Mouse (Mus musculus) liver, embryonic 11.5 days (tissue): Measurements from ENCODE around the gene Wdr49. TPM values are rescaled to one million over a fixed set of nuclear protein-coding genes. Genes with fewer than 3 reads are reported as not detected.

ENCODE experiments used
- ATAC-seq: fragments of 200-750 bp; cut with Nextera tagmentation; replicated peaks from 2 replicates; pipeline ENCODE4 v1.8.0; 2017; ENCODE audit warnings: moderate number of reproducible peaks, mild to moderate bottlenecking, moderate TSS enrichment, moderate library complexity; ENCODE audit not compliant: low FRiP score
- DNase-seq: peaks from one replicate; pipeline ENCODE4 v3.0.0-alpha.2; 2017; ENCODE audit warnings: low spot score
- H3K27ac ChIP-seq: fragments of 300-500 bp; sonication (generic); 2 replicates; pipeline ENCODE4 v1.5.1; 2014; ENCODE audit warnings: mild to moderate bottlenecking, low read depth, low read length, control low read depth
- H3K27me3 ChIP-seq: fragments of 300-500 bp; sonication (generic); replicated peaks from 2 replicates; pipeline ENCODE4 v1.6.1; 2014; ENCODE audit warnings: low read length, mixed read lengths; ENCODE audit not compliant: control insufficient read depth, insufficient read depth
- H3K36me3 ChIP-seq: fragments of 300-500 bp; sonication (generic); 2 replicates; pipeline ENCODE4 v1.6.1; 2014; ENCODE audit warnings: mild to moderate bottlenecking, low read length, moderate library complexity, mixed read lengths; ENCODE audit not compliant: control insufficient read depth, insufficient read depth
- H3K4me1 ChIP-seq: fragments of 300-500 bp; sonication (generic); replicated peaks from 2 replicates; pipeline ENCODE4 v1.6.1; 2014; ENCODE audit warnings: low read length, mixed read lengths; ENCODE audit not compliant: control insufficient read depth, insufficient read depth
- H3K4me2 ChIP-seq: fragments of 300-500 bp; sonication (generic); 2 replicates; pipeline ENCODE4 v1.6.1; 2014; ENCODE audit warnings: mild to moderate bottlenecking, control low read depth, moderate library complexity
- H3K4me3 ChIP-seq: fragments of 300-500 bp; sonication (generic); 2 replicates; pipeline ENCODE4 v1.5.1; 2014; ENCODE audit warnings: low read depth, low read length, control low read depth
- H3K9ac ChIP-seq: fragments of 300-500 bp; sonication (generic); 2 replicates; pipeline ENCODE4 v1.6.1; 2014; ENCODE audit warnings: low read depth, low read length, control low read depth
- H3K9me3 ChIP-seq: fragments of 300-500 bp; sonication (generic); 2 replicates; pipeline ENCODE4 v1.6.1; 2016; ENCODE audit warnings: low read length, inconsistent platforms, mixed read lengths; ENCODE audit not compliant: control insufficient read depth
- WGBS: fragments of 180-500 bp; shearing (Covaris S2); extraction: QIAGEN DNeasy Blood & Tissue Kit; methylation state at CpG from one replicate; pipeline ENCODE4 v1.1.7; 2014; 5-methylcytosine and 5-hydroxymethylcytosine counted together
- polyA plus RNA-seq: library from polyadenylated mRNA; unstranded; fragments of >200 nt; fragmentation: Nextera tagmentation; extraction: Ambion mirVana; gene quantifications from 2 replicates; pipeline ENCODE4 v1.2.1, GENCODE M21; 2014

Wdr49 gene
- polyA plus RNA-seq: not detected in 2 replicates

DNA sequence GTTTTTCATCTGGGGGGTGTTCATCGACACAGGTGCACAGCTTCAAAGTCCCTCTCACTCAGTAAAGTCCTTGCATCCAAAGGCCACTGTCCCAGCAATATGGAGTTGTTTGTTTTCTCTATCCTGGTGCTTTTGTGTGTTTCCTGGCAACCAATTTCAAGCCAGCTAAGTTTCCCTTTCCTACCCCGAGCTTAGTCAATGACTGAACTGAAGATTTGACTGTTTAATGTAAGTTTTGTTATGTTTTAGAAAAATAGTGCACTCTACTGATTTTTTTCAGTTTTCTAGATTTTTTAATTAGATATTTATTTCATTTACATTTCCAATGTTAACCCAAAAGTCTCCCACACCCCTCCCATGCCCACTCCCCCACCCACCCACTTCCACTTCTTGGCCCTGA is at the start of gene Wdr49:
Gene Wdr49 (minus strand): TSS at position 101 of the 400 bp plus-strand sequence.
- Histone ChIP-seq H3K36me3 (no peaks in the 10 kb centered on the region), H3K4me2 (no peak within 1 kb of the TSS), H3K9ac (no peak within 1 kb of the TSS), H3K9me3 (no peaks in the 10 kb centered on the region), H3K4me1 (no peaks in the 10 kb centered on the region), H3K4me3 (no peak within 1 kb of the TSS), H3K27me3 (no peaks in the 10 kb centered on the region), H3K27ac (no peak within 1 kb of the TSS)
- 68% methylated on average over 2 of the region's 2 CpGs for WGBS
- ATAC-seq (no peak), DNase-seq (no peak)

DNA sequence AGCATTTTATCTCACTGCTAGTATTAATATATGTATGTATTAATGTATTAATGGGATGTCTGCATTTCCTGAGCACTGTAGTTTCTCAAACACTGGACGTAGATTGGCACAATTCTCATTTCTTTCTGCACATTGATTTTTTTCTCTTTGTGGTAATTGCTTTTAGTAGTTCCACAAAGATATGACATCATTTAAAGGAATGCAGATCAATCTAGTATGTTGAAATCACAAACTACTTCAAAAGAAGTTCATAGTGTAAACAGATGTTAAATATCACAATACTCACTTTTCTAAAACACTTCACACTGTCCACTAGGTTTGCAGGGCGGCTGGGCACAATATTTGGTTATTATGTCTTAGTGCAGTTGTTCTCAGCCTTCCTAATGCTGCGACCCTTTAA is 49.1 kb upstream of the Wdr49 start:
- DNase-seq: no peak
- no peak for ATAC-seq
- no peak overlapping the region for H3K4me2 ChIP-seq
- peaks cover 7% of the 10 kb centered on the region; the same call in 1 of the 2 replicates for H3K4me1 ChIP-seq
- no peaks in the 10 kb centered on the region for H3K27me3 ChIP-seq
- no peak overlapping the region for H3K9ac ChIP-seq
- no peaks in the 10 kb centered on the region for H3K9me3 ChIP-seq
- peaks cover 8% of the 10 kb centered on the region; the same call in 1 of the 2 replicates for H3K36me3 ChIP-seq
- H3K27ac ChIP-seq: no peak overlapping the region
- H3K4me3 ChIP-seq: no peak overlapping the region
- WGBS: 86% methylated on average over 3 of the region's 3 CpGs

DNA sequence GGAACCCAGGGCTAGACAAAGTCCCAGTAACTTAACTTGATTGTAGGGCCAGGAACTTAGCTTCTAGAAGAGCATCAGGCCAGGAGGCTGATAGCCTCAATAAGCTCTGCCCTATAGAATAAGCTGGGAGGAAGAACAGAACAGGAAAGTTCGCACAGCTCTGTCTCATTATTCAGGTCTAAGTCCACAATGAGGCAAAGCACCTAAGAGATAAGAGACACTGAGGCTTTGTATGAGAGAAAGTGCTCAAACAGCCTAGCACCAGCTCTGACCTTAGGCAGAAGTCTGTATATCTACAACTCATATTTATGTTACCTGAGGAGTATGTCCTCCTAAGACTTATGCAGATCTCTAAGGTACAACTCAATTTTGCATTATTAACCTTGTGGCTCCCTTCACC is 40.6 kb upstream of the Wdr49 start:
- WGBS: 96% methylated on average over 1 of the region's 1 CpGs
- H3K27ac ChIP-seq: no peak overlapping the region
- no peak overlapping the region for H3K4me3 ChIP-seq
- H3K9me3 ChIP-seq: no peaks in the 10 kb centered on the region
- H3K4me2 ChIP-seq: no peak overlapping the region
- H3K4me1 ChIP-seq: no peaks in the 10 kb centered on the region
- H3K36me3 ChIP-seq: peaks cover 14% of the 10 kb centered on the region; the same call in 1 of the 2 replicates
- ATAC-seq (no peak), DNase-seq (no peak)
- no peaks in the 10 kb centered on the region for H3K27me3 ChIP-seq
- H3K9ac ChIP-seq: no peak overlapping the region

DNA sequence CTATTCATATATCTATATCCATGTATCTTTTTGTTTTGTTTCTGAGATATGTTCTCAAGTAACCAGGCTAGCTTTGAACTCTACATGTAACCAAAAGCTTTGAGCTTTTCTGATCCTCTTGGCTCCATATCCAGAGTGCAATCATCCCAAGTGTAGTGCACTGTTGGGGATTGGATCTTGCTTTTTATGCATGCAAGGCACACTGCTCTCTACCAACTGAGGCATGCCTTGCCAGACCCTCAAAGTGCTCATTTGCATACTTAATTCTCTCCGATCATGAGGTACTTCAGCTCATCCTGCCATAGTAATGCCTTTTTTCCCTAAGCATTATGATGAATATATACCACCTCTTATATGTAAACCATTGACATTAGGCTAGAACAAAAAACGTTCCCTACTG is 39.4 kb upstream of the Wdr49 start:
- WGBS: 82% methylated on average over 2 of the region's 2 CpGs
- H3K4me2 ChIP-seq: no peak overlapping the region

DNA sequence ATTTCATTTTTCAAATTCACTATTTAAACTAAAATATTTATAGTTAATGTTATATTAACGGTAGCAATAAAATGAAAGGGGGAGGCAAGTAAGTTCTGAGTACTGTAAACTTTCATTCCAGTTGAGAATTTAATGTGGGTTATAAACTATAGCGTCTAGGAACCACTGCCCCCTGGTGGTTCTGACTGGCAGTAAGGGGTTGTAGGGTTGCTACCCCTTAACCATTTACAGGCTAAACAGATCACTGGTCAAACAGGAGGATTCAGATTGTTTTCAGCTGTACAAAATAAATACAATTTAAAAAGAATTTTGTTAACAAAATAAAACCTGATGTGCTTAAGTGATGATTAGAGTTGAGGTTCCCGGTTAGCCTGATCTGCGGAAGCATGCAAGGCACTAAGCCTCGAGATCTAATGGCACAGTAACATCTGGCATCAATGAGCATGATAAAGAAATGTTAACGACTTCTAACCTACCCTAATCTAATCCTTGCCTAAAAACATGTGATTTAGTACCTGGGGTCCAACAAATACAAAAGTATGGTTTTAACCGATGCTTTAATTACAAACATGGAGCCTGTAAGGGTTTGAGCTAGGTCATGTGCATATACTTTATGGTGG is 35.8 kb upstream of the Wdr49 start:
- no peaks in the 10 kb centered on the region for H3K27me3 ChIP-seq
- 80% methylated on average over 7 of the region's 7 CpGs for WGBS
- peaks cover 10% of the 10 kb centered on the region; the same call in 1 of the 2 replicates for H3K36me3 ChIP-seq
- H3K9ac ChIP-seq: no peak overlapping the region
- H3K4me3 ChIP-seq: no peak overlapping the region
- ATAC-seq (peak; percentile 74), DNase-seq (no peak)
- H3K9me3 ChIP-seq: no peaks in the 10 kb centered on the region
- no peak overlapping the region for H3K27ac ChIP-seq
- H3K4me2 ChIP-seq: no peak overlapping the region
- H3K4me1 ChIP-seq: no peaks in the 10 kb centered on the region

More for the DNA sequence above, 39.4 kb upstream of the Wdr49 start:
- H3K9me3 ChIP-seq: no peaks in the 10 kb centered on the region
- no peak overlapping the region for H3K4me3 ChIP-seq
- ATAC-seq: no peak
- H3K36me3 ChIP-seq: peaks cover 6% of the 10 kb centered on the region; the same call in 1 of the 2 replicates
- H3K27ac ChIP-seq: no peak overlapping the region
- H3K4me1 ChIP-seq: no peaks in the 10 kb centered on the region
- H3K9ac ChIP-seq: no peak overlapping the region
- H3K27me3 ChIP-seq: no peaks in the 10 kb centered on the region
- no peak for DNase-seq

DNA sequence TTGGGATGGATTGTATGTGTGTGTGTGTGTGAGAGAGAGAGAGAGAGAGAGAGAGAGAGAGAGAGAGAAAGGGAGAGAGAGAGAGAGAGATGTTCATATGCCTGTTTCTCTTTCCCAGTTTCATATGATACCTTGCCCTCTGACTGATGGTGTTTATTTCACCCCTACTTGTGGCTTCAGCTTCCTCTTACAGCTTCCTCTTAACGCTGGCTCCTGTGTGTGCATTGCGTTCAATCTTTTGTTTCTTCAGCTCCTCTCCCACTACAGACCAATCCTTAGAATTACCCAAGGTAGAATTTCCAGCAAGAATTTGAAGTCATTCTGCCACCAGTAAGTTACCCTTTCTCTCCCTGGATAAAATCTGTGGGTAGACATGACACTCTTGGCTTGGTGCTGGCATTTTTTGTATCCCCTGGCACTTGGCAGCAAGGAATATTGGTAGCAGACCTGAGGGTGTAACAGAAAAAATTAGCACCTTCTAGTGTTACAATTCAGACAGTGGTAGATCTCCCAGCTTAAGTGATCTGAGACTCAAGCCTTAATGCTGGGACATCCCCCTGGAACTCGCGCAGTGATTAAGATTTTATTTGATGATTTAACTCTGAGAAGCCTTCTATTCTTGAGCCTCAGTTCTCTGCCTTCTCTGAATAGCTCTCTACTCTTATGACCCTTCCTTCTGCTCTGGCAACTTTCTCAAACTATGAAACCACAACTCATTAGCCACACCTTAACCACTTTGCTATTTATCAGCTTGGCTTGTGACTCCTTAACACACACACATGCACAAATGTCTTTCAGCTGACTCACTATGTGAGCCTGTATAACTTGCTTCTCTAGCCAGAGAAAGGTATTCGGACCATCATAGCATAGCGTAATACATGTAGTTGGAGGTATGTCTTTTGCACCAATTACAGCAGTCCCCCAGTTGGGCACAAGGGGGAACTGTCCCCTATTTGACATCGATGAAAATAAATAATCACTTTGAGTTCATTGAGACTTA is 17.3 kb upstream of the Wdr49 start:
- no peak overlapping the region for H3K4me3 ChIP-seq
- H3K27me3 ChIP-seq: no peaks in the 10 kb centered on the region
- H3K9me3 ChIP-seq: no peaks in the 10 kb centered on the region
- no peaks in the 10 kb centered on the region for H3K4me1 ChIP-seq
- no peaks in the 10 kb centered on the region for H3K36me3 ChIP-seq
- H3K9ac ChIP-seq: no peak overlapping the region
- no peak for ATAC-seq
- no peak overlapping the region for H3K4me2 ChIP-seq
- DNase-seq: no peak
- H3K27ac ChIP-seq: no peak overlapping the region
- 70% methylated on average over 7 of the region's 7 CpGs for WGBS

DNA sequence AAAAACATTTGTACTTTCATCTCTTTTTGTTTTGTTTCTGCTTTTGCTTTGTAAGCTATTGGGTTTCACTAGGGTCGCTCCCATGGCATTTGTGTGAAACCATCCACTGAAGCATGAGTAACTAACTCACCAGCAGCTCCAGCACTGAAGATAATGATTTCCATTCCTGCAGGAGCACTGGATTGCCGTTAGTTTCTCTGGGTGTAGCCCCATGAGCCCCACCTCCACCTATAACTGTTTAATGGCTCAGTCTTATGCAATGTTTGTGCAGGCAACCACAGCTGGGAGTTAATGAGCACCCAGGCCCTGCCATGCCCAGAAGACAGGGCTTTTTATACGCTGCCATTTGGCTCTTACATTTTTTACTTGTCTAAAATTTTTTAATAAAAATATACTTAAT is 11.0 kb upstream of the Wdr49 start:
- no peaks in the 10 kb centered on the region for H3K36me3 ChIP-seq
- no peak for DNase-seq
- ATAC-seq: peak; percentile 67; the same call in 1 of the 2 replicates
- no peak overlapping the region for H3K9ac ChIP-seq
- H3K4me1 ChIP-seq: no peaks in the 10 kb centered on the region
- H3K4me2 ChIP-seq: no peak overlapping the region
- H3K27me3 ChIP-seq: no peaks in the 10 kb centered on the region
- H3K27ac ChIP-seq: no peak overlapping the region
- H3K9me3 ChIP-seq: no peaks in the 10 kb centered on the region
- no peak overlapping the region for H3K4me3 ChIP-seq
- 56% methylated on average over 3 of the region's 3 CpGs for WGBS

DNA sequence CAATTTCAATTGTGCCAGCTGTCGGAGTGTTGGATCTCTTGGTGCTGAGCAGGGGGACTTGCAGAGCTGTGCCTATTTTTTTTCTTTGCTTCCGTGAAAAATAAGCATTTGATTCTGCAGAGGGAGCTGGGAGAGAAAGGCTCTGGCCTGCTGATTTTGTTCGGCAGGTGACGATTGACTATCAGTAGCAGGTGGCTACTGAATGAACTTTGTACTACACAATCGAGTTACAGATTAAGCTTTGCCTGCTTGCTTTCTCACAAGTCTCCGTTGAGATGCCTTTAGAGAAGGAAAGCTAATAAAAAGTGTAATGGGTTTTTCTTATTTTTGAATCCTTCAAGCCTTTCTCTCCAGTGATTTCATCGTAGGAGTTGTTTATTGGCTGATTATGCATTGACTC is 6.8 kb downstream of the Wdr49 start:
- Histone ChIP-seq H3K9ac (no peak overlapping the region), H3K36me3 (no peaks in the 10 kb centered on the region), H3K27me3 (no peaks in the 10 kb centered on the region), H3K27ac (no peak overlapping the region), H3K9me3 (no peaks in the 10 kb centered on the region), H3K4me1 (no peaks in the 10 kb centered on the region), H3K4me3 (no peak overlapping the region), H3K4me2 (no peak overlapping the region)
- DNase-seq (no peak), ATAC-seq (no peak)
- WGBS: 66% methylated on average over 7 of the region's 7 CpGs
